ENCODE assay signal across 26 mouse cellular contexts in genomic region chr1:172103619-172104018, GRCm38 (mm10). TPM values are rescaled to one million over a fixed set of nuclear protein-coding genes. Genes with fewer than 3 reads are reported as not detected.
A peak's percentile ranks its signal among the peaks of the same experiment; 100 is the strongest.
DNase-seq lines count a peak whose midpoint lies in the region; ATAC-seq and TF ChIP-seq lines count a peak whose summit lies in the region.
"Had no signal": no experiment of that assay in that cellular context is flagged by ENCODE, and none has a peak within 500 bp of the region (broad histone marks: within the 10 kb centered on the region; RNA-seq: fewer than 3 reads in every experiment).

No protein-coding gene starts in this region.

- H3ac ChIP-seq in myocyte (ENCODE audit: control insufficient read depth, insufficient read length), result no peak overlapping the region

- DNase-seq in lung, postnatal 0 days (ENCODE audit: low spot score), result no peak
- DNase-seq in lung, postnatal 4 days, result no peak
- DNase-seq in lung, postnatal 25 days (ENCODE audit: low spot score), result peak; percentile 27
- no peak for DNase-seq in lung, postnatal 14 days
- DNase-seq: adrenal gland, adult 2 months; adrenal gland, postnatal 10 days; adrenal gland, postnatal 25 days; cerebellum, adult 11 months; cerebellum, adult 18-20 months; cerebellum, adult 8-10 months; cerebellum, adult 9-11 months; cerebellum, postnatal 14 days; cerebellum, postnatal 36 days; embryo, embryonic 11 days had no signal

- no peak overlapping the region for H3K27ac ChIP-seq in lung, postnatal 0 days (ENCODE audit: low read length)
- H3K27ac ChIP-seq: embryonic facial prominence, embryonic 13.5 days; embryonic facial prominence, embryonic 15.5 days; forebrain, embryonic 10.5 days; forebrain, embryonic 12.5 days had no signal

- H3K9ac ChIP-seq in lung, postnatal 0 days (replicated peaks; ENCODE audit: low read depth), result no peak overlapping the region
- H3K9ac ChIP-seq: embryonic facial prominence, embryonic 13.5 days; embryonic facial prominence, embryonic 15.5 days; forebrain, embryonic 12.5 days had no signal

- H3K9me3 ChIP-seq in lung, postnatal 0 days (ENCODE audit: low read length), result no peaks in the 10 kb centered on the region
- H3K9me3 ChIP-seq: embryonic facial prominence, embryonic 13.5 days; embryonic facial prominence, embryonic 15.5 days; forebrain, embryonic 10.5 days; forebrain, embryonic 12.5 days had no signal

- no peaks in the 10 kb centered on the region for H3K4me1 ChIP-seq in lung, postnatal 0 days (ENCODE audit: insufficient read depth, low read depth, low read length)
- H3K4me1 ChIP-seq: embryonic facial prominence, embryonic 13.5 days; embryonic facial prominence, embryonic 15.5 days; forebrain, embryonic 10.5 days; forebrain, embryonic 12.5 days had no signal

- H3K4me2 ChIP-seq in lung, postnatal 0 days (replicated peaks; ENCODE audit: low read depth, low read length), result no peak overlapping the region
- H3K4me2 ChIP-seq in myocyte (ENCODE audit: low read depth), result no peak overlapping the region
- H3K4me2 ChIP-seq: embryonic facial prominence, embryonic 13.5 days; embryonic facial prominence, embryonic 15.5 days; forebrain, embryonic 12.5 days had no signal

- TF ChIP-seq POLR2A in myocyte (IDR thresholded peaks at IDR 0.05; ENCODE audit: insufficient read length, low read depth), result no peak

- H3K27me3 ChIP-seq in lung, postnatal 0 days (replicated peaks; ENCODE audit: insufficient read depth, low read length), result no peaks in the 10 kb centered on the region
- no peaks in the 10 kb centered on the region for H3K27me3 ChIP-seq in myocyte (ENCODE audit: control insufficient read depth, insufficient read depth, insufficient read length)
- H3K27me3 ChIP-seq: embryonic facial prominence, embryonic 13.5 days; embryonic facial prominence, embryonic 15.5 days; forebrain, embryonic 12.5 days had no signal

- TF ChIP-seq EP300 in lung, postnatal 0 days (IDR thresholded peaks at IDR 0.05), result peak; percentile 54; the same call in 1 of the 2 replicates

- H3K4me3 ChIP-seq in lung, postnatal 0 days (ENCODE audit: low read depth, low read length), result no peak overlapping the region
- H3K4me3 ChIP-seq in myocyte, result no peak overlapping the region
- H3K4me3 ChIP-seq: embryonic facial prominence, embryonic 13.5 days; embryonic facial prominence, embryonic 15.5 days; erythroblast, embryonic 14.5 days; forebrain, embryonic 10.5 days; forebrain, embryonic 12.5 days had no signal

- TF ChIP-seq CTCF in lung, postnatal 0 days (IDR thresholded peaks at IDR 0.05), result no peak

- ATAC-seq in lung, postnatal 0 days, result 0 out of 2 replicates have a peak, but pooled peaks have one; percentile 21
- no peak for ATAC-seq in megakaryocyte progenitor cell, adult 5-6 weeks (replicated peaks; ENCODE audit: poor library complexity)
- ATAC-seq: forebrain, embryonic 14.5 days had no signal

- H3K36me3 ChIP-seq in lung, postnatal 0 days (ENCODE audit: insufficient read depth, low read length), result peaks cover 77% of the 10 kb centered on the region
- peaks cover 55% of the 10 kb centered on the region for H3K36me3 ChIP-seq in myocyte (ENCODE audit: control insufficient read depth, insufficient read depth)

- WGBS in lung, postnatal 0 days, result 63% methylated on average over 4 of the region's 4 CpGs

- no peaks in the 10 kb centered on the region for H3K79me2 ChIP-seq in myocyte (ENCODE audit: control insufficient read depth, insufficient read depth)

TF ChIP-seq in myocyte, 11 proteins besides CTCF, POLR2A, EP300 and RAD21:
- peak; percentile 3 for TF ChIP-seq USF1 (IDR thresholded peaks at IDR 0.05; ENCODE audit: low read depth)
- no peak for TF ChIP-seq MAX (IDR thresholded peaks at IDR 0.05; ENCODE audit: low read depth)
TF ChIP-seq in myocyte: peak in this region for 1.

RNA-seq across cellular contexts. Expression of gene Ncstn, which starts 21.0 kb away (rescaled TPM):
- 103 and 108 TPM in 2 replicates for polyA plus RNA-seq in lung, postnatal 0 days (2015; fragmentation: Nextera tagmentation; extraction: Ambion mirVana)
- 49.7 TPM for polyA plus RNA-seq in myocyte (2012; fragmentation: generic; extraction: Trizol)
- total RNA-seq in megakaryocyte progenitor cell, adult 5-6 weeks (2015), result 68.0 and 69.0 TPM in 2 replicates
- 26.3 and 35.5 TPM in 2 replicates for total RNA-seq in megakaryocyte progenitor cell, adult 5-6 weeks (2017)

RNA-seq across cellular contexts. Expression of gene Copa, which starts 21.3 kb away (rescaled TPM):
- polyA plus RNA-seq in lung, postnatal 0 days (2015; fragmentation: Nextera tagmentation; extraction: Ambion mirVana), result 99.1 and 111 TPM in 2 replicates
- 144 TPM for polyA plus RNA-seq in myocyte (2012; fragmentation: generic; extraction: Trizol)
- 146 and 159 TPM in 2 replicates for total RNA-seq in megakaryocyte progenitor cell, adult 5-6 weeks (2015)
- total RNA-seq in megakaryocyte progenitor cell, adult 5-6 weeks (2017), result 140 and 152 TPM in 2 replicates

RNA-seq across cellular contexts. Expression of gene Pex19, which starts 22.9 kb away (rescaled TPM):
- polyA plus RNA-seq in lung, postnatal 0 days (2015; fragmentation: Nextera tagmentation; extraction: Ambion mirVana), result 74.5 and 74.9 TPM in 2 replicates
- polyA plus RNA-seq in myocyte (2012; fragmentation: generic; extraction: Trizol), result 184 TPM
- 24.2 and 24.9 TPM in 2 replicates for total RNA-seq in megakaryocyte progenitor cell, adult 5-6 weeks (2015)
- total RNA-seq in megakaryocyte progenitor cell, adult 5-6 weeks (2017), result 31.2 and 38.4 TPM in 2 replicates

RNA-seq across cellular contexts. Expression of gene Dcaf8, which starts 44.3 kb away (rescaled TPM):
- polyA plus RNA-seq in lung, postnatal 0 days (2015; fragmentation: Nextera tagmentation; extraction: Ambion mirVana), result 93.7 and 96.6 TPM in 2 replicates
- polyA plus RNA-seq in myocyte (2012; fragmentation: generic; extraction: Trizol), result 80.0 TPM
- total RNA-seq in megakaryocyte progenitor cell, adult 5-6 weeks (2015), result 26.0 and 46.0 TPM in 2 replicates
- total RNA-seq in megakaryocyte progenitor cell, adult 5-6 weeks (2017), result 93.6 and 140 TPM in 2 replicates

RNA-seq across cellular contexts. Expression of gene Nhlh1, which starts 46.2 kb away (rescaled TPM):
- not detected in 2 replicates for polyA plus RNA-seq in lung, postnatal 0 days (2015; fragmentation: Nextera tagmentation; extraction: Ambion mirVana)
- 0.02 TPM for polyA plus RNA-seq in myocyte (2012; fragmentation: generic; extraction: Trizol)
- total RNA-seq in megakaryocyte progenitor cell, adult 5-6 weeks (2015), result not detected in 2 replicates
- total RNA-seq in megakaryocyte progenitor cell, adult 5-6 weeks (2017), result not detected in 2 replicates
- total RNA-seq: adrenal gland, adult 2 months; adrenal gland, postnatal 25 days; common myeloid progenitor, adult 5-6 weeks; ES-E14; MEL had no signal
- polyA plus RNA-seq: adrenal gland, adult 2 months; C2C12; erythroblast, embryonic 14.5 days had no signal
